Mouse (Mus musculus) gastrocnemius, postnatal 14 days (tissue): ENCODE data around the gene Ankra2. TPM values are rescaled to one million over a fixed set of nuclear protein-coding genes. Genes with fewer than 3 reads are reported as not detected.

Source experiments
- DNase-seq: peaks from one replicate; pipeline ENCODE4 v3.0.0; 2021; ENCODE audit warnings: mixed read lengths
- intact Hi-C: fragments of 180-260 bp; cut with DNase I; formaldehyde crosslinking; loops from one replicate; pipeline ENCODE4 v1.15.1; 2025; ENCODE audit warnings: low total_unique reads
- long read RNA-seq, 2 experiments: library from polyadenylated mRNA; stranded (forward); transcript quantifications; one replicate each; pipeline ENCODE4 v2.0.0; 2021
- total RNA-seq, 2 experiments: library from RNA; stranded (reverse); gene quantifications; 2 replicates each; pipeline ENCODE4 v1.2.3; 2021

Ankra2 gene
- total RNA-seq = 10 to 100 TPM; 13.4 to 14.2 TPM
- long read RNA-seq, experiment 1, transcript Ankra2-201 (9 exons, 1,755 nt) = major isoform, 9 of 14 reads
- long read RNA-seq, experiment 1, partial matches to known transcripts = 1 of 14 reads
- long read RNA-seq, experiment 1, other reads (novel, unspliced or antisense) = 1 of 14 reads
- long read RNA-seq, experiment 2, transcript Ankra2-208 (8 exons, 1,476 nt) = minor isoform, 5 of 22 reads
- long read RNA-seq, experiment 2, transcript Ankra2-201 (9 exons, 1,755 nt) = major isoform, 10 of 22 reads
- long read RNA-seq, experiment 2, partial matches to known transcripts = 3 of 22 reads
- long read RNA-seq, experiment 2, other reads (novel, unspliced or antisense) = 1 of 22 reads

DNA sequence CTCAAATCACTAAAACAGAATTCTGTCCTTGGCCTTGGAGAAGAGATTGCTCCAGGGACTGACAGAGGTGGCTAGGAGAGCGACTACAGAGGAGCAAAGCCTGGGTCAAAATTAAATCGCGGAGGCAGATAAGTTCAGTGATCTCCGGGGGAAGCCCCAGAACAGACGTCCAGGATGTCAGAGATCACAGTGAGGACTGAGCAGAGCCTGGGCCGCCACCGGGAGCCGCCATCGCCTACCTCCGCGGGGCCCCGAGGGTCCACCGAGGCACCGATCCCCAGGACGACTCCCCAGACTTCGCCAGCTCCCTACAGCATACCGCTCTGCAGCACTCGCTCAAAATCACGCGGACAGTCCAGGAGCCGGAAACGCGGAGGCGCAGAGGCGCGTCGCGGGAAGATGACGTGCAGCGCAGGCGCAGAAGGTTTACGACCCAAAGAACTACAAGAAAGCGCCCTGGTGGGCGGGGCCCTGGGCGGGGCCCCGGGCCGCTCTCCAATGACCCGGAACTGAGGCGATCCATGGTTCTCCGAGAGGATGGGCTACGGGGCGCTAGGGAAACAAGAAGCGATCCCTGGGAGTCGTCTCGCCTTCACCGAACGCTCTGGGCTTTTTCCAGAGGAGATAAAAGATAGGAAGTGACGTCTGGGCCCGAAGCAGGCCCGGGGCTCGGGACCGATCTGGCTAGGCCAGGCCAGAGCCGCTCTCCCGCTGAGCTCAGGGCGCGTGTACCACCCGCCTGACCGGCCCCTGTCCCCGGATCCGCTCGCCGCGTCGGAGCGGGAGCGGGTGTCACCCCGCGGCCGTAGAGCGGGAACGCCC lies at the start of gene Ankra2, which contains the start of gene Utp15:
TSS of gene Ankra2 (plus strand) at position 439 of the 822 bp plus-strand sequence.
TSS of gene Utp15 (minus strand) at position 406 of the 822 bp plus-strand sequence.
- peak; percentile 97 for DNase-seq
- intact Hi-C loops = no loop called here

DNA sequence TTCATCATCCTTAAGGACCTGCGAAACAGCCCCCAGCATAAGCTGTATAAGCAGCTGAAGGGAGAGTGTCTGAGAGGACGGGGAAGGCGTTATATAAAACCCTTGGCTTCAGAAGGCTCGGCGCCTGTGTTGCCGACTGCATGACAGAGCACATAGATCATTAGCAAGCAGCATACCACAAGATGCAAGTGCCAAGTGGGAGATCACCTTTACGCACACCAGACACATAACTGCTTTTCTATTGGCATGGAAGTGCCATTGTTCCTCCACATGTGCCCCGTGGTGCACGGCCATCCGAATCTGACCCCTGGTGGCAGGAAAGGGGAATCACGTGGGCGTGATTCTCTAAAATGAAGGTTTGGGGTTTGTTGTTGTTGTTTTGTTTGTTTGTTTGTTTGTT lies 40.0 kb upstream of the Ankra2 start:
- DNase-seq = peak; percentile 23

DNA sequence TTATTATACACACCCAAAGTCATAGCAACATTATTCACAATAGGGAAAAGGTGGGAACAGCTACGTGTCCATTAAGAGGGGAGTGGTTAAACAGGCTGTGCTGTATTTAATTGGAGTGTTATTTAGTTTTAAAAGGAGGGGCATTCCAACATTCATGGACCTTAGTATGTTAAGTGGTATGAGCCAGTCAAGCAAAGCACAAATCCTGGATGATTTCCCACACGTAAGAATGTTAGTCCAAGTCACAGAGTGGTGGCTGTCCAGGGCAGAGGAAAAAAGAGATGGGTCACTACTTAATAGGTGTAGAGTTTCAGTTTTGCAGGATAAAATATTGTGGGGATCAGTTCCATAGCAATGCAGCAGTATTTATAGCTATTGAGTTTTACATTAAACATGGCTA lies 36.6 kb upstream of the Ankra2 start:
- no peak for DNase-seq
- intact Hi-C loops = no loop called here

More for the DNA sequence above, 40.0 kb upstream of the Ankra2 start:
- intact Hi-C loops = loop anchor here (5.0 kb wide), 1 partner anchor 191 kb away; no protein-coding TSS in a partner anchor

DNA sequence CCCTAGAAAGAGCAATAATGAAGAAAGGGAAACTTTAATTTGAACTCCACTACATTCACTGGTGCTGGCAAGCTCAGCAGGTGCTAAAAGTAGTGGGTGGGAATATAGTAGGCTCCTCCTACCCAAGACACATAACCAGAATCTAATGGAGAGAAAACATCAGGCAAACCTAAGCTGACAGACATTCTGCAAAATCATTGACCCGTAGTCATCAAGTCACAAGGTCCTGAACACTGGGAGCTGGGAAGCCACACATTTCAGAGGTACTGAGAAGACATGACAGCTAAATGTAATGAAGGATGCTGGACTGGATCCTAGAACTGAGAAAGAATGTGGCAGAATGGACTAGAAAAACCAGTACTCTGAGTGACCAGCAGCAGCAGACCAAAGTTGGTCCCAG lies 32.4 kb upstream of the Ankra2 start:
- intact Hi-C loops = no loop called here
- DNase-seq = no peak

DNA sequence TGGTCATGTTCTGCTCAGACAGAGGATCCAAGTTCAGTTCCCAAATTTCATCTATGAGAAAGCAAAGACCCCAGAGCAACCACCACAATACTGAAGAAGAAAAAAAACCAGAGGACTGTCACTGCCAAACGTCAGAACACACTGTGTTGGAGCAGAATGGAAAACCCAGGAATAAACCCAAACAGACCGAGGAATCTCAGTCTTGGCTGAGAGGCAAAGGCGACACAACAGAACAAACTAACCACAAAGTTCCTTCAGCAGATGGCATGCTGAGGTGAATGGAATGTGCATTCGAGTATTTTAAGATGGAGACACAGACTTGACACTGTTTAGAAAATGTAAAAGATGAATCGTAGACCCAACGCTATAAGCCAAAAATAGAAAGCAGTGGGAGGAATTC lies 27.4 kb upstream of the Ankra2 start:
- DNase-seq = no peak
- intact Hi-C loops = loop anchor here (5.0 kb wide), 1 partner anchor 203 kb away; no protein-coding TSS in a partner anchor

DNA sequence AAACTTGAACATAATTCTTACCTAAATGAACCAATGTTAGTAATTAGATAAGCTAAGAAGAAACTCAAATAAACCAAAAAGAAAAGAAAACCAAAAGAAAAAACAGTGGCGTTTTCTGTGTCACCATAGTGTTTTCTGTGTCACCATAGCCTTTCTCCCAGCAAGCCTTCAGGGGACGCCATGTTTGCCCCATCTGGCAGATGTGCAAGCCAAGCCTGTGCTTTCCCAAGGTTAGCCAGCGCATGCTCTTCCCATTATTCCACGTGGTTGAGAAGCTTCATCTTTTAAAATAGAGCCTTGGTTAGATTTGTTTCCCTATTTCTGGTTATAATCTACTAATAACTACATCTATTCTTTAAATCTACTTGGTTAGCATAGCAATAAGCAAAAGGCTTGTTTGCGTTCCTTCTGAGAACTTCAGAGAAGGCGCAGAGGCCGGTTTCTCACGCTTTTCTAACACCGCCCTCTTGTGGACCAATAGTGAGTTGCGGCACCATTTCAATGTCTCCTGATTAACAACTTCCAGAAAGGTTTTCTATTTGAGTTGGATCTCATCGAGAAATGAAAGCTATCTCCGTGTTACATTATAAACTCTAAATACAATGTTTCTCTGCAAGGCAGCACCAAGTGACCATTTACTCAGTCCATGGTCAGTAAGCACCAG lies 22.8 kb upstream of the Ankra2 start:
- peak; percentile 40 for DNase-seq
- intact Hi-C loops = loop anchor here (5.0 kb wide), 1 partner anchor 208 kb away; no protein-coding TSS in a partner anchor

DNA sequence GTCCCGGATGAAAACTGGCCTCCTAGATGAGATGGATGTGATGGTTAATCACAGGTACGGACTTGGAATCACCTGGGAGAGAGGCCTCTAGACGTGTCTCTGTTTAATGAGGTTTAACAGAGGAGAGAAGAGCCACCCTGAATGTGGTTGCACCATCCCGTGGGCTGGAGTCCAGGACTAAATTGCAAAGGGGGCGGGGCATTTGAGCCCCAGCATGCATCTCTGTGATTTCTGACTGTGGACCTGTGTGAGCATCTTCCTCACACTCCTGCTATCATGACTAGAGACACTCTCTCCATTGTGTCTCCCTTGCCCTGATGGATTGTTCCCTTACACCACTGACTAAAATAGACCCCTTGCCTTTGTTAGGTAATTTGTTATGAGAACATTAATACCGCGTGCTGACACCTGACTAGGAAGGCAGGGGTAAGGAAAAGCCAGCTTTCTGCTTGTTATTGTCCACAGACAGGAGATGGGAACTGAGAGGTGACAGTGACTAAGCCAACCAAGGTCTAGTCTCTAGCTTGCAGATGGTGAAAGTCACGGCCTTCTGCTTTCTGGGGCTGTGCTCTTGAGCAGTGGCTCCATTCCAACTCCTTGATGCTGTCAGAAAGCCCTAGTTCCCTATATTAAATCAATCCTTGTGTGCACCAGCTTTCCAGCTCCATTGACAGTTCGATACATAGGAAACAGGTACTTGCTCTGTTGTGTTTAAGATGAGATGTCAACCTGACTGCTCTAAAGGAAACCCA lies 21.2 kb upstream of the Ankra2 start:
- intact Hi-C loops = no loop called here
- DNase-seq = no peak

DNA sequence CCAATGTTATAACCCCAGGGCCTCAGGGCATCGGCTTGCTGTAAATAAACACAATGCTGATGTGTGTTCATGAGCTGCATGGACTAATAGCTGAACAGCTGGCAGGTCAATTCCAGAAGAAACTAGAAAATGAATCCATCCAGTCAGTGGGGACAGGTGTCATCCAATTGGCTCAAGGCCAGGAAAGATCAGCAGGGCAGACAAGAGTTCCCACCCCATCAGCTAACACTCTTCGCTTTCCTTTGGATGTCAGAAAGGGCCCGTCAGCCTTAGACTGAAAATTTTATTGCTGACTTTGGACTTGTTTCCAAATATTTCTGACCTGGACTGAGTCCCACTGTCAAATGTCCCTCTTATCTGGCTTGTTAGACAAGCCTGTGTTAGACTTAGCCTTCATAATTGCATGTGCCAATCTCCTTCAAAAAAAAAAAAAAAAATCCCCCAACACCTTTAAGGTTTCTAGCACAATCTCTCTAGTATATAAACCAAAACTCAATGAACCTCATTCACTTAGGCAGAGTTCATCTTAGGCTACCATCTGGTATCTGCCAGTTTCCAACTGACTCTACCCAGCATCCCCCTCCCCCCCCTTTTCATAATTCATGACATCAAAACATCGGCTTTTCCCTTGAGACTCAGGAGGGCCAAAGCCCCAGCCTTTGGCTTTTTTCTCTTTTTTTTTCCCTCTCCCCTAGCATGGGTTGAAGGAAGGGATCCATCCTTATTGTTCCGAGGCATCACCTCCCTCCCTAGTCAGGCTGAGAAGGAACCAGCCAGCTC lies 18.1 kb upstream of the Ankra2 start:
- intact Hi-C loops = no loop called here
- peak; percentile 13 for DNase-seq

DNA sequence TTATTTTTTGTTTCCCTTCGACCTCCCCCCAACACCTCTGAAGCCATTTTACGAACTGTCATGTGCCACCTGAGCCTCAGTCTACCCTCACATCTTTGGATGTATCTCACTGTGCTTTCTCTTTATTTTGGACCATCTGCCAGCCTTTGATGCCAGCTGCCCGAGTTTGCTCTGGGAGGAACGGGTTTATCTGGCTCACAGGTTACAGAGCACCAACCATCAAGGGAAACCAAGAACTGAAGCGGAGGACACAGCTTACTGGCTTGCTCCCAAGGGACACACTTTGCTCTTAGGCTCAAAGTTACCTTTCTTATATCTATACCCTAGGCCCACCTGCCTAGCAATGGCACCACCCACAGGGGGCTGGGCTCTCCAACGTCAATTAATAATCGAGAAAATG lies 17.5 kb upstream of the Ankra2 start:
- no peak for DNase-seq
- intact Hi-C loops = no loop called here

DNA sequence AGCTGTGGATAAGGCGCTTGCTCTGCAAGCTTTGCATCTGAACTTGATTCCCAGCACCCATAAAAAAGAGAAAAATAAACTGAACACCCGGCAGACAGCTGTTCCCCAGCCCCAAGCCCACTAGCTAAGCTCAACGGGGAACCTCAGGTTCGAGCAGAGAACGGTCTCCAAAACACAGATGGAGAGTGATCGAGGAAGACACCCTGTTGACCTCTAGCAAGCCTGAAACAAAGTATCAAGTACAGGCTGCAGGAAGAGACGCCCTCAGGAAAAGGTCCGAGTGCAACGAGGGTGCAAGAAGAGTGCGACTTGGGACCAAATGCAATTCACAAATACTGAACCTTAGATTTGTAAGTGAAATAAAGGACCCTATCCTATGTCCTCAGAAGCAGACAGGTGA lies 13.3 kb upstream of the Ankra2 start:
- intact Hi-C loops = no loop called here

DNA sequence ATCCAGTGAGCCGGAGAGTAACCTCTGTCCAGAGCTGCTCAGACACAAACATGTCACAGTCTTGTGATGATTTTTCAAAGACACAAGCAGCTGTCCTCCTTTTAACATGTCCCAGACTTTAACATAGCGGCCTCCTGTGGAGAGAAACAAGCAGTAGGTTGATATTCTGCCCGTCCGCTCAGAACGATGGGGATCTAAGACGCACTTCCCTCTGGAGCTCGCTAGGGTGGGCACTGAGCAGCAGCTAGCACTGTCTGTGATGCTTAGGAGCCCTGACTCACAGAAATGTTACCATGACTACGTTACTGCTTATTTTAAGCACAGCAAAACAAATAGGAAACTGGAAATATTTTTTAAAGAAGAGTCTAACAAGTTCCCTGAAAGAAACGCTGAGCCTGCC lies 8.0 kb upstream of the Ankra2 start:
- no peak for DNase-seq
- intact Hi-C loops = no loop called here

More for the DNA sequence above, 13.3 kb upstream of the Ankra2 start:
- DNase-seq = no peak

DNA sequence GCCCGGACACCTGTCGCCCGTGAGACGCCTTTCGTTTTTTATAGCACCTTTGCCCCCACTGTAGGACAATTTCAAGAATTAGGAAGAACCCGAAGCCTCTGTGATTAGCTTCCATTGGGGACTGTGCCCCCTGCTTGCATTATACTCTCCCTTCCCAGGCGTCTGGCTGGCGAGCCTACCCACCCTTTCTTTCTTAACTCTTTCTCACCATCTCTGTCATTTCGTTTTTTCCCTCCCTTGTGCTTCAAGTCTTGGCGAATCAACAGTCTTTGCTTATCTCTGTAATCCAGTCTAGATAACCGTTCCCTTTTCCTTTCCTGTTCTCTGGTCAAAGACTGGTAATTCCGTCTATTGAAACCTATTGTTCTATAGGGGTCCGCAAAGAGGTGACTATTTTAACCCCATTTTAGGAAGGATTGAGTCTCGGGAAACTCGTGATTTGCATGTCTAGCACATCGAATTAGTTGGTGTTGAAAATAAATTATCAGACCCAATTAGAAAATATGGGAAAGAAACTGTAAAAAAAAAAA lies 649 bp downstream of the Ankra2 start:
- no peak for DNase-seq
- intact Hi-C loops = no loop called here

DNA sequence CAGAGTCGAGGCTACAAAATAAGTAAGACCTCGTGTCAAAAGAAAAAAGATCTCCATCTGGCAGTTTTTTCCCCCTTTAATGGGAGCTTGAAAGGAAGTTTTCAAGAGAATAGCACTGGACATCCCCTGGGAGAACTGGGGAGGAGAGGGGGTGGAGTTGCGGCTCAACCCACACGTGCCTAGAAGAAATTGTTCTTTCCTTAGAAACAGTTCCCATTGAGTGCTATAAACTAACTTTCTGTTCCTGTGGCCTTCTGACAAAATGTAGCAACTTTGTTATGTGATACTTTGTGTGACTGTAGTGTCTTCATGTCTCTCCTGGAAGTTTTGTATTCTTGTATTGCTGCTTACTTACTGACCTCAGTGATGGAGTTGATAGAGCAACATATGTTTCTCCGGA lies 1.2 kb downstream of the Ankra2 start:
- no peak for DNase-seq
- intact Hi-C loops = no loop called here

DNA sequence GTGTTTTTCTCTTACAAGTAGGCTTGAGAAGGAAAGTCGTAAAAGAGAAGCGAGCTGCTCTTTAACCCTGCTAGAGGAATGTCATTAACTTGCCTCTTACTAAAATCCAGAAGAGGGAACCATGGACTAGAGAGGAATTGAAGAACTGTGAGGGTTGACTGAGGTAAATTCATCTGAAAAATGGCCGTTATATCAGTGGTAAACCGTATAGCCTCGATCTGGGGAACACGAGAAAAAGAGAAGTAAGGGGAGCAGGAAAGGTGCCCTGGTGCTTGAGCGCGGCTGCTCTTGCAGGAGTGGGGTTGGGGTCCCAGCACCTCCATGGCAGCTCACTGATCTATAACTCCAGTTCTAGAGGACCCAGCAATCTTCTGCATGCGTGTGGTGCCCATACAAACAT lies 11.1 kb downstream of the Ankra2 start:
- no peak for DNase-seq
- intact Hi-C loops = no loop called here

DNA sequence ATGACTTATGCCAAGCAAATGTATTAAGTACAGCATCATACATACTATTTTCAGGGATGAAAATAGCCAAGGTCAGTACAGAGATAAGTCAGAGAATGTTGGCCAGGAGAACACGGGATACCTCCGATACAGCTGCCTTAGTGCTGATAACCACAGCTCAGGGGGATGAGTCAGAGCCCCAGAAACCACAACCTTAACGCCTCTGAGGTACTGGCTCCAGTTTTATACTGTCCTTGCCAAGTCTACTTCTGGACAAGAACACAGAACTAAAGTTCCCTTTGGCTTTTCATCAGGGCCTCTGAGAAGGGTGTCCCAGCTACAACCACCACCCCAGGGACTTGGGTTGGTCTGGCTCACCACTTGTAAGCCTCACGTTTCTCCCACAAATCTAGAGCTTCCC lies 12.8 kb downstream of the Ankra2 start:
- intact Hi-C loops = no loop called here

DNA sequence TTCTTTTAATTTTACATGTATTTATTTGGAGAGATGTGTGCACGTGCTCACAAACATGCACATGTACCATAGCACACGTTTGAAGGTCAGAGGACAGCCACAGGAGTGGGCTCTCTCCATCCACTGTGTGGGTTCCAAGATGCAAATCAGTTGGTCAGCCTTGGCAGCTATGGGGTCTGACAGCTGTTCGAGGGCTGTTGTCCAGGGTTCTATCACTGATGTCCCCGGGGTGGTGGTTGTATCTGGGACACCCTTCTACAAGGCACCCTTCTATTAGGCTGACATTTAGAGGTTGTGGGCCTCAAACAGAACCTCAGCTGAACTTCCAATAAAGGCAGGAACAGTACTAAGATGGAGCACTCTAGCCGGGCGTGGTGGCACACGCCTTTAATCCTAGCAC lies 13.4 kb downstream of the Ankra2 start:
- no peak for DNase-seq
- intact Hi-C loops = no loop called here

More for the DNA sequence above, 12.8 kb downstream of the Ankra2 start:
- DNase-seq = no peak

DNA sequence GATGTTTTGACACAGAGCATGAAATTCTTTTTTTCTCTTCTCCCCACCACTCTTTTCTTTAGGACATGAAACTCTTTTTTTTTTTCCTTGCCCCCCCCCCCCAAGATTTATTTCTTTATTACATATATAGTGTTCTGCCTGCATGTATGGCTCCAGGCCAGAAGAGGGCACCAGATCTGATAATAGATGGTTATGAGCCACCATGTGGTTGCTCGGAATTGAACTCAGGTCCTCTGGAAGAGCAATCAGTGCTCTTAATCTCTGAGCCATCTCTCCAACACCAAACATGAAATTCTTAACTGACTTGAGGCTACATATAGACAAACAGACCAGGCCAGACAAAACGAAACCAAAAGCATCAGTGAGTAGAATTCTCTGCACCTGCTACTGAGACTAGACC lies 14.6 kb downstream of the Ankra2 start:
- DNase-seq = no peak
- intact Hi-C loops = no loop called here

DNA sequence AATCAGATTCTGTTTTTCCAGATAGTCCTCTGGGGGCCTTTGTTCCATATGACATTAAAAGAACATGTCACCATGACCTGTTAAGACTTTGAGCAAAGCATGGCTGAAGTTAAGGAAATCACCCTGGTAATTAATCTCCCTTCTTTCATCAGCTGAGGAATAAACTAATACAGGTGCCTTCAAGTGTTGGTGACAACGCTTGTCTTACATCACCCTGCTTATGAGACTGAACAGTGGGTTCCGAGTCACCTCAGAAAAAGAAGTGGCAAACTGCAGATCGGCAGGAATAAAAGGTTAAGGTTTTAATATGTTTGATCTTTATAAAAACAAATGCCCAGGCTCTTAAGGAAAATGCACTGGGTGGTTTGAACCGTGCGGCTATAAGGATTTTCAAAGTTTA lies 16.8 kb downstream of the Ankra2 start, which contains the start of gene Gm21976:
TSS of gene Gm21976 (plus strand) at position 202 of the 400 bp plus-strand sequence.
- no peak for DNase-seq

More for the DNA sequence above, 16.8 kb downstream of the Ankra2 start, which contains the start of gene Gm21976:
- intact Hi-C loops = no loop called here
